Mouse (Mus musculus) neural tube, embryonic 10.5 days (tissue): Measurements from ENCODE around the gene Sfmbt1.
"Not testable (repeated sequence)": the region's sequence is repeated elsewhere in the genome, so short reads cannot be mapped to it uniquely, and the experiment has no call there.

ENCODE experiments used
- DNase-seq: peaks from one replicate; pipeline ENCODE4 v3.0.0-alpha.2; 2017; ENCODE audit warnings: low spot score; ENCODE audit errors: extremely low spot score

Sfmbt1 gene

GRCm38 (mm10) chr14:30716051-30716952, 1.7 kb downstream of the Sfmbt1 start:
- DNase-seq, result peak; percentile 78

- peak; percentile 16 for DNase-seq
These were observed 2.3 kb downstream of the Sfmbt1 start for GRCm38 (mm10) chr14:30716953-30717285.

- DNase-seq, result not testable (repeated sequence)
These were observed 4.0 kb downstream of the Sfmbt1 start for GRCm38 (mm10) chr14:30718696-30719095.

- DNase-seq, result no peak
These were observed 4.9 kb downstream of the Sfmbt1 start for GRCm38 (mm10) chr14:30719514-30719913.

DNA sequence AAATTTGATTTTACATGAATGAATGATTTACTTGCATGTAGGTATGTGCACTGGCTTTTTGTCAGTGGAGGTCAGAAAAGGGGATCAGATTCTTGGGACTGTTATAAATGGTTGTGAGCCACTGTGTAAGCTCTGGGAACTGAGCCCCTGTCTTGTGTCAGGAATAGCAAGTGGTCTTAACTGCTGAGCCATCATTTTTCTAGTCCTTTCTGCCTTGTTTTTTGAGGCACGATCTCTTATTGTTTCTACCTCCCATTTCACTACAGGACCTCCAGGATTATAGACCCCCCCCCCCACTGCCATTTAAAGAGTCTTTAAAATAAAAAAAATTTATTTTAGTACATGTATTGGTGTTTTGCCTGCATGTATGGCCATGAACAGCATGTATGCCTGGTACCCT, 7.2 kb downstream of the Sfmbt1 start:
- no peak for DNase-seq

GRCm38 (mm10) chr14:30722406-30722805, 7.8 kb downstream of the Sfmbt1 start:
- DNase-seq, result no peak

DNA sequence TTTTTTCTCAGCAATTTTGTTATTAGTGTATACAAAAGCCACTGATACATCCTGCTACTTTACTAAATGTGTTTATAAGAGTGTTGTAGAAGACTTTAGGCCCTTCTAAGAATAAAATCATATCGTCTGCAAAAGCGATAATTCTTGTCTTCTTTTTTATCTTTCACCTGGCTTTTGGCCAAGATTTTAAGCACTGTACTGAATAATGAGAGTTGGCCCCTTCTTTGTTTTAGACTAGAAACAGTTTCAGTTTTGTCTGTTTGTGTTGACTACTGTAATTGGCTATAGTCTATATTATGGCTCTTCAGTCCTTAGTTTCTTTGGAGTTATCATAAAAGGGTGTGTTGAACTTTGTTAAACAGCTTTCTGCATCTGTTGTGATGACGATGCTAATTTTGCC, 17.2 kb downstream of the Sfmbt1 start:
- DNase-seq, result no peak

- DNase-seq, result no peak
These were observed 20.0 kb downstream of the Sfmbt1 start for GRCm38 (mm10) chr14:30734665-30735064.

DNA sequence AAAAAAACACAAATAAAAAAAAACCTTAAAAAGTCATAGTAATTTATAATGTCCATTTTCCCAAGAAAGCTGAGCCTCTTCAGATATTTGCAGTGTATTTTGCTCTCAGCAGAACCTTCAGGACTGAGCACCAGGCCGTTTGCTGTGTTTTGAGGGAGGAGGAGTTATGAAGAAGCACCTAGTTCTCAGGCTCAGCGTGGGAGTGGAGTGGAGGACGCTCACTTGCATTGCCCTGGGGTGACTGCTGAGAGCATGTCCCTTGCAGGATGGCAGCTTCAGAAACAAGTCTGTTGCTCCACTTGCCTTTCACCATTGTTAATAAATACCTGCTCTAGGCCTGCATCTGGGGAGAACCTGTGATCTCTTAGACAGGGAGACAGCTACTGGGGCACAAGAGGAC, 21.2 kb downstream of the Sfmbt1 start:
- DNase-seq, result no peak

DNA sequence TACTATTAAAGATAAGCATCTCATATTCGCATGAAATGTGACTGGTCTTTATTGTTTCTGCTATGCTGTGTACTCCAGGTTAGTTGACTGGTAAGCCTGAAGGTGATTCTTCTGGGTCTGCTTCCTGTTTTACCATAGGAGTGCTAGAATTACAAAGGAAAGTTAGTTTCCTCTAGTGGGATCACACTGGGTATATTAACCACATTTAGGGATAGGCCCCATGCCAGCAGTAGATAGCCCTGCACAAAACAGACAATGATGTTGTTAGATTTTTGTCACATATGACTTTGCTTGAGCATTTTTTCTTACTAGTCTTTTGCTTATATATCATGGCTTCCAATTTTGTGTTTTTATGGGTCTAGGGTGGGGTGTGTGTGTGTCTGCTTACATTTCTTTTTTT, 21.8 kb downstream of the Sfmbt1 start:
- no peak for DNase-seq

- no peak for DNase-seq
These were observed 29.2 kb downstream of the Sfmbt1 start for GRCm38 (mm10) chr14:30743891-30744290.

DNA sequence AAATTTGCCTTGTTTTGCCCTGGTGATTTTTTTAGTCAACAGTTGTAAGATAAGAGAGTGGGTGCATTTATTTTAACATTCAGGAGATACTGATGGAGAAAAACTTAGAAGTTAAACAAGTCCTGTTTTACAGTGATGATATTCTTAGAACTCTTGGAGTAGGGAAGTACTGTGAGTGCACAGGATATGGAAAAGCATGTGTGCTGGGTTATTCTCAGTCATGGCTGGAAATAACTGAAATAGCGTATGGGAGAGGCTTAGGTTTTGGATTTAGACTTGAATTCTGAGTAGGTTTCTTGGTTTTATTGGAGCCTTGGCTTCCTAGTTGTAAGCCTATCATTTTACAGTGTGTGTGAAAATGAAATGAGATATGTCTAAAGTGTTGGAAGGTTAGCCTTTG, 31.5 kb downstream of the Sfmbt1 start:
- no peak for DNase-seq

DNA sequence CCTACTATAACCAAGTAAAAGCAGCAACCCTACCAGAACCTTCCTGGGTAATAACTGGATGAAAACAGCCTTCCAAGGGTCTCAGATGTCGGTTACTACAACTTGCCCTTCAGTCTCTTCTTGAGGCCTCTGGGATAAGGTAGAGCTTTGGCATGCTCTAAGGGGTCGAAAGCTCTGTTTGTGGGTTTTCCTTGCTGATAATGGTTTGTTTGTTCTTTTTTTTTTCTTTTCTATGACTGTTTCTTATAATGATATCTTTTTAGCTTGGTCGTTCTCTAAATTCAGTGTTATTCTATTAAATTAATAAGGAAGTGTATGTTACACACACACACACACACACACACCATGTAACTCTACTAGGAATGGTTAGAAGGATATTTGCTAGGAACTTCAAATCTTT, 42.6 kb downstream of the Sfmbt1 start:
- no peak for DNase-seq

- DNase-seq, result no peak
These were observed 46.6 kb downstream of the Sfmbt1 start for GRCm38 (mm10) chr14:30761211-30761610.

GRCm38 (mm10) chr14:30762131-30762903, 47.7 kb downstream of the Sfmbt1 start:
- no peak for DNase-seq

DNA sequence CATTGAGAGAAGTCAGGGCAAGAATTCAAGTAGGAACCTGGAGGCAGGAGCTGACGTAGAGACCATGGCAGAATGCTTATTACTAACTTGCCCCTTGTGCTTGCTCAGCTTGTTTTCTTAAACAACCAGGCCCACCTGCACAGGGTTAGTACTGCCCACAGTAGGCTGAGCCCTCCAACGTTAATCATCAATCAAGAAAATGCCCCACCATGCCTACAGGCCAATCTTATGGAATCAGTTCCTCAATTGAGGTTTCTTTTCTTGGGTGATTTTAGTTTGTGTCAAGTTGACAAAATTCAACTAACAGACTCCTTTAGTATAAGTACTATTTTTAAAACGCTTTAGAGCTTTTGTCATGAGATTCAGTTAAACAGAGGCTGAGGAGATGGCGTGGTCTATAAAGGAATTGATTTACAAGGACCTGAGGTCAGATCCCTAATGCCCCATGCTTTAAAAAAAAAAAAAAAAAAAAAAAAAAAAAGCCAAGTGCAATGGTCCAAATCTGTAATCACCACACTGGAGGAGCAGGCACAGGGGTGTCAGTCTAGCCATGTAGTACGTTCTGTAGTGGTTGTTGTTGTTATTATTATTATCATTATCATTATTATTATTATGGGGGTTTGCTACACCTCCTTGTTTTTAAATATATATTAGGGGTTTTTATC, 48.4 kb downstream of the Sfmbt1 start:
- DNase-seq, result no peak

GRCm38 (mm10) chr14:30784614-30785013, 70.0 kb downstream of the Sfmbt1 start:
- DNase-seq, result no peak

- no peak for DNase-seq
These were observed 74.8 kb downstream of the Sfmbt1 start for GRCm38 (mm10) chr14:30789471-30789870.

- DNase-seq, result no peak
These were observed 78.2 kb downstream of the Sfmbt1 start for GRCm38 (mm10) chr14:30792871-30793270.

DNA sequence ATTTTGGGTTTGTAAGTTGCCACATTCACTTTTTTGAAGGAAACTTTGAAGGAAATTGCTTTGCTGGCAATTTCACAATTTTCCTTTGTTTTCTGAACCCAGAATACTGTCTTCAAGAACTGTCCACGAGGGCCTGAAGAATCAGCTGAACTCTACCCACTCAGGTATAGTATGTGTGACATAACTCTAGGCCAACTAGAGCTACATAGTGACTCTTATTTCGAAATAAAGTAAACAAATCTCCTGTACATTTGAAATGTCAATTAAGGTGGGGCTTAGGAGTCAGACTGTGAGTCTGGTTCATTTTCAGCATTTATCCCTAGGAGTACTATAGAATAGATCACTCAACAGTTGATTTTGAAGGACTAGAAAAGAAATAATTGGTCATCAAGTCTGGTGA, 87.1 kb downstream of the Sfmbt1 start:
- DNase-seq, result no peak

GRCm38 (mm10) chr14:30821136-30821535, 106.5 kb downstream of the Sfmbt1 start:
- DNase-seq, result no peak

GRCm38 (mm10) chr14:30824456-30824995, 109.9 kb downstream of the Sfmbt1 start:
- no peak for DNase-seq
